ENCODE assay signal across 11 mouse cellular contexts in the genomic region with DNA sequence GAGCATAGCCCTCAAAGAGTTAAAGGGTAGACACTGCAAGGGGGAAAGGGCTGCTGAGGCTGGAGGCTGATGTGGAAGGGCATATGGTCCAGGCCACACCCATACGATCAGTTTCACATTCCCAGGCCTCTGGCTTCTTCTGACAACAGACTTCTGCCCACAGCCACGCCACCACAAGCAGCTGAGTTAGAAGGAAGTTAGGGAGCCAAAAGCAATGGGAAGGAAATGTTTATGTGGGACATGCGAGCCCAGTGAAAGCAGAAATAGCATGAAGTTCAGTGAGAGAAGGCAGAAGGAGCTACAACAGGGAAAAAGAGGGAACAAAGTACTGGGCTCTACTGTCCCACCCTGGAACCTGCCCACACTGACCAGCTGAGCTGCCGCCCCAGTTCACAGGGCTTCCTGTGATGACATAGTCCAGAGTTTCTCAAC.
DNase-seq lines count a peak whose midpoint lies in the region; ATAC-seq lines count a peak whose summit lies in the region.
"Had no signal": no experiment of that assay in that cellular context is flagged by ENCODE, and none has a peak within 500 bp of the region (broad histone marks: within the 10 kb centered on the region; RNA-seq: fewer than 3 reads in every experiment).

No protein-coding gene starts in this region.

- H3K36me3 ChIP-seq in embryonic facial prominence, embryonic 13.5 days, result peaks cover 4% of the 10 kb centered on the region; the same call in 1 of the 2 replicates
- H3K36me3 ChIP-seq in forebrain, embryonic 12.5 days (replicated peaks), result no peaks in the 10 kb centered on the region
- H3K36me3 ChIP-seq: G1E; midbrain, embryonic 12.5 days had no signal

- 0 out of 2 replicates have a peak overlapping the region, but pooled peaks have one; percentile 36 for H3K9ac ChIP-seq in embryonic facial prominence, embryonic 13.5 days
- H3K9ac ChIP-seq in forebrain, embryonic 12.5 days, result no peak overlapping the region
- H3K9ac ChIP-seq: midbrain, embryonic 12.5 days had no signal

- no peak overlapping the region for H3K4me3 ChIP-seq in embryonic facial prominence, embryonic 13.5 days
- no peak overlapping the region for H3K4me3 ChIP-seq in forebrain, embryonic 12.5 days (replicated peaks)
- H3K4me3 ChIP-seq: midbrain, embryonic 12.5 days had no signal

- 55% methylated on average over 4 of the region's 4 CpGs for WGBS in embryonic facial prominence, embryonic 13.5 days
- WGBS in forebrain, embryonic 12.5 days, result 83% methylated on average over 4 of the region's 4 CpGs

- no peaks in the 10 kb centered on the region for H3K9me3 ChIP-seq in embryonic facial prominence, embryonic 13.5 days
- no peaks in the 10 kb centered on the region for H3K9me3 ChIP-seq in forebrain, embryonic 12.5 days
- H3K9me3 ChIP-seq: G1E; midbrain, embryonic 12.5 days had no signal

- H3K4me2 ChIP-seq in embryonic facial prominence, embryonic 13.5 days, result peak overlapping the region; percentile 18; the same call in 1 of the 2 replicates
- H3K4me2 ChIP-seq in forebrain, embryonic 12.5 days, result no peak overlapping the region
- H3K4me2 ChIP-seq: midbrain, embryonic 12.5 days had no signal

- peak; percentile 6 for DNase-seq in kidney, adult 11 months
- no peak for DNase-seq in kidney, adult 9 months
- peak; percentile 5 for DNase-seq in kidney, postnatal 14 days
- no peak for DNase-seq in embryo, embryonic 10.5 days (ENCODE audit: low spot score)
- DNase-seq in thymus, postnatal 25 days, result no peak
- DNase-seq: thymus, postnatal 14 days had no signal

- H3K27ac ChIP-seq in embryonic facial prominence, embryonic 13.5 days, result peak overlapping the region; percentile 86
- H3K27ac ChIP-seq in forebrain, embryonic 12.5 days, result no peak overlapping the region
- H3K27ac ChIP-seq: midbrain, embryonic 12.5 days had no signal

- peaks cover 40% of the 10 kb centered on the region for H3K4me1 ChIP-seq in embryonic facial prominence, embryonic 13.5 days
- H3K4me1 ChIP-seq in forebrain, embryonic 12.5 days, result peaks cover 5% of the 10 kb centered on the region; the same call in 1 of the 2 replicates

- no peaks in the 10 kb centered on the region for H3K27me3 ChIP-seq in embryonic facial prominence, embryonic 13.5 days
- no peaks in the 10 kb centered on the region for H3K27me3 ChIP-seq in forebrain, embryonic 12.5 days
- H3K27me3 ChIP-seq: midbrain, embryonic 12.5 days had no signal

- ATAC-seq in embryonic facial prominence, embryonic 13.5 days (ENCODE audit: insufficient number of reproducible peaks, insufficient read depth, low FRiP score, low TSS enrichment, low read depth), result no peak
- ATAC-seq in megakaryocyte progenitor cell, adult 5-6 weeks (replicated peaks; ENCODE audit: poor library complexity), result peak; percentile 75
- ATAC-seq in forebrain, embryonic 12.5 days (ENCODE audit: low FRiP score), result no peak

Comparison
In these comparisons a context has a peak if more than half of its experiments do, and no peak if none do; other contexts are left out.
1. DNase-seq: peak in kidney, adult 11 months (single experiment) and kidney, postnatal 14 days (single experiment); none in kidney, adult 9 months (single experiment), embryo, embryonic 10.5 days (single experiment) and thymus, postnatal 25 days (single experiment).